ENCODE assay signal across 21 mouse cellular contexts in genomic region chr9:27334895-27335294, GRCm38 (mm10). TPM values are rescaled to one million over a fixed set of nuclear protein-coding genes. Genes with fewer than 3 reads are reported as not detected.
A peak's percentile ranks its signal among the peaks of the same experiment; 100 is the strongest.
DNase-seq lines count a peak whose midpoint lies in the region; ATAC-seq and TF ChIP-seq lines count a peak whose summit lies in the region.
"Had no signal": no experiment of that assay in that cellular context is flagged by ENCODE, and none has a peak within 500 bp of the region (broad histone marks: within the 10 kb centered on the region; RNA-seq: fewer than 3 reads in every experiment).

No protein-coding gene starts in this region.

- DNase-seq in hindbrain, embryonic 11.5 days (ENCODE audit: low spot score) = peak; percentile 10
- no peak for DNase-seq in hindbrain, postnatal 0 days (ENCODE audit: low spot score)
- DNase-seq in limb, embryonic 11.5 days (ENCODE audit: low spot score) = no peak
- no peak for DNase-seq in limb, embryonic 10.5 days (ENCODE audit: low spot score)
- no peak for DNase-seq in ES-E14 (ENCODE audit: low read depth, low spot score)
- no peak for DNase-seq in cerebellum, postnatal 4 days (ENCODE audit: low spot score in 2 of 2)
- DNase-seq: cerebellum, postnatal 10 days; forebrain, postnatal 0 days; gastrocnemius, adult 2 months; heart, postnatal 4 days; kidney, adult 2 months; lung, embryonic 14.5 days; thymus, postnatal 25 days had no signal

- no peak overlapping the region for H3K4me2 ChIP-seq in hindbrain, embryonic 11.5 days (replicated peaks; ENCODE audit: low read depth, low read length)
- no peak overlapping the region for H3K4me2 ChIP-seq in hindbrain, postnatal 0 days (ENCODE audit: low read depth, low read length)
- H3K4me2 ChIP-seq in limb, embryonic 11.5 days (ENCODE audit: low read depth, severe bottlenecking) = no peak overlapping the region
- no peak overlapping the region for H3K4me2 ChIP-seq in hindbrain, embryonic 16.5 days (ENCODE audit: low read length)
- H3K4me2 ChIP-seq: heart, embryonic 12.5 days; liver, embryonic 11.5 days; lung, embryonic 14.5 days had no signal

- no peaks in the 10 kb centered on the region for H3K4me1 ChIP-seq in hindbrain, embryonic 11.5 days (replicated peaks; ENCODE audit: control insufficient read depth, insufficient read depth, low read length)
- H3K4me1 ChIP-seq in hindbrain, postnatal 0 days (ENCODE audit: insufficient read depth, low read length) = no peaks in the 10 kb centered on the region; the same call in 1 of the 2 replicates
- H3K4me1 ChIP-seq in limb, embryonic 11.5 days (ENCODE audit: control insufficient read depth, insufficient read depth, low read length) = no peaks in the 10 kb centered on the region
- 0 out of 2 replicates have a peak, but pooled peaks cover 9% of the 10 kb centered on the region for H3K4me1 ChIP-seq in limb, embryonic 10.5 days
- peaks cover 0 to 7% of the 10 kb centered on the region in 2 experiments; a peak in 2 of 4 replicates for H3K4me1 ChIP-seq in ES-E14 (ENCODE audit: control insufficient read depth in 2 of 2, insufficient read depth in 2 of 2, low read length in 2 of 2, poor library complexity in 1 of 2)
- no peaks in the 10 kb centered on the region; the same call in 1 of the 2 replicates for H3K4me1 ChIP-seq in hindbrain, embryonic 16.5 days (ENCODE audit: control insufficient read depth, insufficient read depth, low read depth, low read length)

- no peak for TF ChIP-seq CTCF in hindbrain, postnatal 0 days (IDR thresholded peaks at IDR 0.05; ENCODE audit: low read depth)

- no peaks in the 10 kb centered on the region for H3K9me3 ChIP-seq in hindbrain, embryonic 11.5 days (ENCODE audit: control insufficient read depth, low read length)
- no peaks in the 10 kb centered on the region for H3K9me3 ChIP-seq in hindbrain, postnatal 0 days (ENCODE audit: low read length)
- no peaks in the 10 kb centered on the region for H3K9me3 ChIP-seq in limb, embryonic 11.5 days (ENCODE audit: control insufficient read depth, low read length)
- H3K9me3 ChIP-seq in limb, embryonic 10.5 days (replicated peaks) = no peaks in the 10 kb centered on the region
- no peaks in the 10 kb centered on the region for H3K9me3 ChIP-seq in ES-E14 (ENCODE audit: control insufficient read depth, insufficient read depth, low read depth, low read length)
- H3K9me3 ChIP-seq in hindbrain, embryonic 16.5 days (ENCODE audit: control insufficient read depth, low read length) = no peaks in the 10 kb centered on the region
- H3K9me3 ChIP-seq: heart, embryonic 12.5 days had no signal

- H3K27ac ChIP-seq in hindbrain, embryonic 11.5 days (ENCODE audit: low read depth, low read length) = peak overlapping the region; percentile 13; the same call in 1 of the 2 replicates
- H3K27ac ChIP-seq in hindbrain, postnatal 0 days = no peak overlapping the region
- H3K27ac ChIP-seq in limb, embryonic 11.5 days (replicated peaks; ENCODE audit: low read depth, low read length) = no peak overlapping the region
- H3K27ac ChIP-seq in limb, embryonic 10.5 days = no peak overlapping the region
- H3K27ac ChIP-seq in ES-E14 (ENCODE audit: insufficient read depth, low read depth, low read length, poor library complexity, severe bottlenecking) = no peak overlapping the region
- H3K27ac ChIP-seq in hindbrain, embryonic 16.5 days (ENCODE audit: low read depth, low read length) = no peak overlapping the region
- H3K27ac ChIP-seq: gastrocnemius, adult 2 months; layer of hippocampus, adult 2 months; left cerebral cortex, adult 2 months; macrophage had no signal

- 77% methylated on average over 9 of the region's 9 CpGs for WGBS in hindbrain, embryonic 11.5 days
- 64% methylated on average over 9 of the region's 9 CpGs for WGBS in hindbrain, postnatal 0 days
- 79% methylated on average over 9 of the region's 9 CpGs for WGBS in limb, embryonic 11.5 days
- 83% methylated on average over 9 of the region's 9 CpGs for WGBS in limb, embryonic 10.5 days
- 63% methylated on average over 9 of the region's 9 CpGs for WGBS in hindbrain, embryonic 16.5 days

- no peak overlapping the region for H3K9ac ChIP-seq in hindbrain, embryonic 11.5 days (ENCODE audit: low read depth, low read length)
- H3K9ac ChIP-seq in hindbrain, postnatal 0 days (replicated peaks; ENCODE audit: low read length) = no peak overlapping the region
- H3K9ac ChIP-seq in limb, embryonic 11.5 days (ENCODE audit: low read length) = no peak overlapping the region
- H3K9ac ChIP-seq in ES-E14 (ENCODE audit: insufficient read depth, low read depth, low read length, poor library complexity, severe bottlenecking) = 0 out of 2 replicates have a peak overlapping the region, but pooled peaks have one; percentile 31
- H3K9ac ChIP-seq in hindbrain, embryonic 16.5 days (ENCODE audit: low read depth, low read length) = no peak overlapping the region
- H3K9ac ChIP-seq: forebrain, postnatal 0 days; heart, embryonic 12.5 days; lung, embryonic 14.5 days had no signal

- H3K4me3 ChIP-seq in hindbrain, embryonic 11.5 days (ENCODE audit: low read depth, low read length) = no peak overlapping the region
- H3K4me3 ChIP-seq in hindbrain, postnatal 0 days (ENCODE audit: low read length) = no peak overlapping the region
- H3K4me3 ChIP-seq in limb, embryonic 11.5 days (ENCODE audit: low read depth, low read length) = no peak overlapping the region
- H3K4me3 ChIP-seq in limb, embryonic 10.5 days = no peak overlapping the region
- H3K4me3 ChIP-seq in ES-E14 (ENCODE audit: insufficient read depth in 1 of 2, low read depth in 1 of 2, low read length in 2 of 2, poor library complexity in 1 of 2, severe bottlenecking in 1 of 2) = peak overlapping the region in 1 of 2 experiments; percentile 14; a peak in 1 of 4 replicates
- no peak overlapping the region for H3K4me3 ChIP-seq in hindbrain, embryonic 16.5 days (ENCODE audit: low read length)
- H3K4me3 ChIP-seq: gastrocnemius, adult 2 months; heart, embryonic 12.5 days; layer of hippocampus, adult 2 months; left cerebral cortex, adult 2 months had no signal

- ATAC-seq in hindbrain, embryonic 11.5 days (ENCODE audit: low FRiP score) = peak; percentile 10; the same call in 1 of the 2 replicates
- no peak for ATAC-seq in hindbrain, postnatal 0 days
- ATAC-seq in limb, embryonic 11.5 days (ENCODE audit: insufficient number of reproducible peaks, low FRiP score, low TSS enrichment, low read depth) = peak; percentile 55; the same call in 1 of the 2 replicates
- ATAC-seq in hindbrain, embryonic 16.5 days = peak; percentile 18; the same call in 1 of the 2 replicates
- no peak for ATAC-seq in inflammation-experienced regulatory T-cells, adult 6 months
- ATAC-seq: forebrain, postnatal 0 days; Patski had no signal

- 0 out of 2 replicates have a peak, but pooled peaks cover 5% of the 10 kb centered on the region for H3K36me3 ChIP-seq in hindbrain, embryonic 11.5 days (ENCODE audit: control insufficient read depth, insufficient read depth, low read length)
- peaks cover 24% of the 10 kb centered on the region; the same call in 1 of the 2 replicates for H3K36me3 ChIP-seq in hindbrain, postnatal 0 days (ENCODE audit: insufficient read depth, low read length)
- no peaks in the 10 kb centered on the region for H3K36me3 ChIP-seq in limb, embryonic 11.5 days (ENCODE audit: control insufficient read depth, insufficient read depth, low read length)
- peaks cover 9% of the 10 kb centered on the region; the same call in 1 of the 2 replicates for H3K36me3 ChIP-seq in limb, embryonic 10.5 days
- H3K36me3 ChIP-seq in ES-E14 (ENCODE audit: control insufficient read depth, insufficient read depth, low read length, poor library complexity, severe bottlenecking) = peaks cover 57% of the 10 kb centered on the region
- peaks cover 12% of the 10 kb centered on the region; the same call in 1 of the 2 replicates for H3K36me3 ChIP-seq in hindbrain, embryonic 16.5 days (ENCODE audit: control insufficient read depth, insufficient read depth, low read length)

- in situ Hi-C loops in ES-E14 (cut with MboI; ENCODE audit: low sequenced_read_pairs in 2 of 2, unreplicated experiment in 2 of 2) = no loop called here

- no peaks in the 10 kb centered on the region for H3K27me3 ChIP-seq in hindbrain, embryonic 11.5 days (ENCODE audit: control insufficient read depth, insufficient read depth, low read length)
- H3K27me3 ChIP-seq in hindbrain, postnatal 0 days (ENCODE audit: insufficient read depth, low read length) = no peaks in the 10 kb centered on the region
- H3K27me3 ChIP-seq in limb, embryonic 11.5 days (ENCODE audit: control insufficient read depth, insufficient read depth, low read length) = no peaks in the 10 kb centered on the region
- no peaks in the 10 kb centered on the region for H3K27me3 ChIP-seq in limb, embryonic 10.5 days (ENCODE audit: low read depth, poor library complexity, severe bottlenecking)
- H3K27me3 ChIP-seq in hindbrain, embryonic 16.5 days (replicated peaks; ENCODE audit: control insufficient read depth, insufficient read depth, low read length) = no peaks in the 10 kb centered on the region
- H3K27me3 ChIP-seq: heart, embryonic 12.5 days; Patski had no signal

TF ChIP-seq in ES-E14, 5 proteins besides CTCF, POLR2A, EP300 and RAD21:
- no peak for TF ChIP-seq CHD2 (IDR thresholded peaks at IDR 0.05; ENCODE audit: low read depth, low read length)
- TF ChIP-seq HCFC1 (IDR thresholded peaks at IDR 0.05; ENCODE audit: borderline replicate concordance, insufficient read depth, low read length) = no peak
- no peak for TF ChIP-seq ZC3H11A (IDR thresholded peaks at IDR 0.05; ENCODE audit: borderline replicate concordance, low read depth, low read length)
- TF ChIP-seq ZNF384 (IDR thresholded peaks at IDR 0.05; ENCODE audit: low read depth, low read length) = no peak
- TF ChIP-seq MAFK (IDR thresholded peaks at IDR 0.05; ENCODE audit: insufficient read depth, low read depth, low read length) = no peak

RNA-seq across cellular contexts. Expression of gene Igsf9b, which starts 35.9 kb away (rescaled TPM):
- polyA plus RNA-seq in hindbrain, embryonic 11.5 days (2014; fragmentation: Nextera tagmentation; extraction: Ambion mirVana) = 5.7 and 6.6 TPM in 2 replicates
- total RNA-seq in hindbrain, postnatal 0 days (2014; rRNA removed) = 86.5 and 89.9 TPM in 2 replicates
- polyA plus RNA-seq in hindbrain, postnatal 0 days (2015; fragmentation: Nextera tagmentation; extraction: Ambion mirVana) = 20.4 and 21.4 TPM in 2 replicates
- polyA plus RNA-seq in limb, embryonic 11.5 days (2014; fragmentation: Nextera tagmentation; extraction: Ambion mirVana) = 2.5 and 2.9 TPM in 2 replicates
- polyA plus RNA-seq in limb, embryonic 10.5 days (2016; fragmentation: Nextera tagmentation; extraction: Ambion mirVana) = 3.3 and 3.4 TPM in 2 replicates
- total RNA-seq in ES-E14 (2012; rRNA removed) = 31.5 and 63.1 TPM in 2 replicates
- 25.6 and 26.8 TPM in 2 replicates for polyA plus RNA-seq in hindbrain, embryonic 16.5 days (2015; fragmentation: Nextera tagmentation; extraction: Ambion mirVana)
- polyA plus RNA-seq in inflammation-experienced regulatory T-cells, adult 6 months (2017; shearing (Covaris generic)) = 1 to 10 TPM; 1.1 to 3.9 (median 2.6) TPM
- polyA plus RNA-seq: macrophage had no signal

Comparison
In these comparisons a context has a peak if more than half of its experiments do, and no peak if none do; other contexts are left out.
1. ATAC-seq: peak in hindbrain, embryonic 11.5 days (single experiment), limb, embryonic 11.5 days (single experiment) and hindbrain, embryonic 16.5 days (single experiment); none in hindbrain, postnatal 0 days (single experiment) and inflammation-experienced regulatory T-cells, adult 6 months (single experiment).